Mouse (Mus musculus) v-Abl transformed pro-B cells (cell line): ENCODE data around the gene Mylk3.

Experiments
- in situ Hi-C, 2 experiments: fragments of 400-800 bp; cut with MboI; formaldehyde crosslinking; loops; one replicate each; pipeline ENCODE4 v1.15.1; 2025; ENCODE audit not compliant: unreplicated experiment in 2 of 2

Mylk3 gene

DNA sequence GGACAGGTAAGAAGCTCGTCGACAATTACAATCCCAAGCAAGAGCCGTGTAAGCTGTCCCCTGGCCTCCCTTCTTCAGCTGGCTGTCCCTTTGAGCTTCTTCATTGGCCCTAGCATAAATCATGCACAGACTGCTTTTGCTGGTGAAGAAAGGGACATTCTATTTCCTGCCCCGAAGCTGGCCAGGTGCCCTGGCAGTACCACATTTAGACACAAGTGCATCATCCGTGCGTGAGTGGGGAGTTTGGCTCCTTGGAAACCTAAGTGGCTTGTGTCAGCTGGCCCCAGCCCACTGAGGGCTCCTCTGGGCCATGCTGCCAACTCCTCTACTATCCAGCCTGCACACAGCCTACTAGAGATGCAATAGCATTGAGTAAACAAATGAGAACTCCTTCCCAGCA lies at the start of gene Mylk3:
Mylk3 (minus strand) TSS at position 141 of the 400 bp plus-strand sequence.
- in situ Hi-C loops: no loop called here

DNA sequence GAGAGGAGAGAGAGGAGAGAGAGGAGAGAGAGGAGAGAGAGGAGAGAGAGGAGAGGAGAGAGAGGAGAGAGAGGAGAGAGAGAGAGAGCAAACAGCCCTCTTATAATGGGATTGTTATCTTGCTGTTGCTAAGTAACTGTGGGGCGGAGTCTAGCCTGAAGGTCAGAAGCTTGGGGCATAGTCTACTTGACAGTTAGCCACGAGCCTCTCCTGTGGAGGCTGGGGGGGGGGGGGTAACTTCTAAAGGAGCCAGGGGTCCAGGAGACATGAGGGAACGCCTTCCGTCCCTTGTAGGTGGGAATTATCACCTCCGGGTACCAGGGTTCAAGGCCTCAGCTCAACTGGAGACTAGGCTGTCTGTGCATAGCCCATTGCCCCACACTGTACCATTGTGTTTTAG lies 49.6 kb upstream of the Mylk3 start:
- in situ Hi-C loops: loop anchor here in 1 of 2 experiments (25.0 kb wide), 1 partner anchor 1477 kb away; no protein-coding TSS in a partner anchor

DNA sequence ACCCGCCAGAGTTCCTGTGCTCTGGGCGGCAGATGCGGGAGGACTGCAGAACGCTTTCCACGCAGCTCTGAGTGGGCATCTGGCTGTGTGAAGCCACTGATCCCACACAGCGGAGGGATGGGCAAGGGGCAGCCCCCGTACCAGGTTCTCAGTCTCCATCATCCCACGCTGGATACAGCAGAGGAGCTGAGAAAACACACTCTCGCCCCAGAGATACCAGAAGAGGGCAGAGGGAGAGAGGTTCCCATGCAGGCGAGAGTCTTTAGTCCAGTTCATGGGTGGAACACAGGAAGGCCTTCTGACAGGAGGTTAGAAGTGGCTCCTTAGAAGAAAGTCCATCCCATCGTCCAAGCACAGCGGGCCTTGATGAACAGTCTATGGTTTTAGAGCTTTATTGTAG lies 48.7 kb upstream of the Mylk3 start:
- in situ Hi-C loops: loop anchor here in 1 of 2 experiments (25.0 kb wide), 1 partner anchor 1477 kb away; no protein-coding TSS in a partner anchor

DNA sequence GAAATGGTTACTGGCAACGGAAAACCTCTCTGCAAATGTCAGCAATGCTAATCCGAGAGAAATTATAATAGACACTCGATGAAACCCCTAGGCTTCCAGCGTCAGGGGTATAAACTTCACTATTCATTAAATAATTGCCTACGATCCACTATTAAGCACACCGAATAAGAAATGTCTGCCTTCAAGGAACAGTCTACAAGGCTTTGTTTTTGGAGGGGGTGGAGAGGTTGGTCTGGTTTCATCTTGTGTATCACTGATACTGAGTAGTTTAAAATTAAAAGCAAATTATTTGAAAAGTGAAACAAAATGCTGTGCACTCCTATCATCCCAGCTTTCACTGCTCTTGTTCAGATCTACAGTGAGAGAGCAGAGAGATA lies 46.9 kb upstream of the Mylk3 start:
- in situ Hi-C loops: loop anchor here in 1 of 2 experiments (25.0 kb wide), 1 partner anchor 1479 kb away; no protein-coding TSS in a partner anchor

DNA sequence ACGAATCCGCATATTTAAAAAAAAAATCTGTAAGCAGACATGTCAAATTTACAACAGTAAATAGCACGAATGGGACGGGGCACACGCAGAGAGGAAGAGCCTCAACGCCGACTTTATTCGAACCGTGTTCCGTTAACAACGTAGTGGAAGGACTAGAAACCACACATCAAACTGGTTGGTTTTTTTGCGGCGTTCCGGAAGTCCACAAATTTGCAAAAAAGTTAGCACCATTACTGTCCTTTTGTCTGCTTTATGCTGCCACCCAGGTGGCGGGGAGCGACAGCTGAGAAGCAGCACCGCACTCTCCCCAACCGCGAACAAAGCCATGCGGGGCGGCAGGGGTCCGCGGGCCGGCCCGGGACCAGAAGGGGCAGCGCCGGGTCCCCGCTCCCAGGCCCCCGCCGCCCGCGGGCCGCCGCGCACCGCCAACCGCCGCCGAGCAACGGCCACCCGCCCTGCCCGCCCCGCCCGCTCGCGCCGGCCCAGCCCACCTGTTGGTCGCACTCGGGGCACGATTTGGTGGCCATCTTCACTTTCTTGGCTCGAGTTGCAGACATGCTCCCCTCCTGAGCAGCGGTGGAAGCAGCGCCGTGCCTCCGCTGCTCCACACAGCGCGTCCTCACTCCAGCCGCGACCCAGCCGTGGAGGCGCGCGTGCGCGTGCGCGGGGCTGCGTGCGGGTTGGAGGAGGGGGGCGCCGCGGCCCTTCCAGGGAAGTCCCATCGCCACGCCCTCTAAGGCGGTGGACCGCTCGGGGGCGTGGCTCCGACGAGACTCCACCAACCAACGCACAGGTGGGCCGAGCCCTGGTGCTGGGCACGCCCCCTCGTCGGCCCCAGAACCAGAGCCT lies 46.2 kb upstream of the Mylk3 start, which contains the start of gene 4921524J17Rik:
4921524J17Rik (minus strand) TSS at position 666 of the 849 bp plus-strand sequence.
- in situ Hi-C loops: loop anchor here in 1 of 2 experiments (25.0 kb wide), 1 partner anchor 1480 kb away; no protein-coding TSS in a partner anchor

DNA sequence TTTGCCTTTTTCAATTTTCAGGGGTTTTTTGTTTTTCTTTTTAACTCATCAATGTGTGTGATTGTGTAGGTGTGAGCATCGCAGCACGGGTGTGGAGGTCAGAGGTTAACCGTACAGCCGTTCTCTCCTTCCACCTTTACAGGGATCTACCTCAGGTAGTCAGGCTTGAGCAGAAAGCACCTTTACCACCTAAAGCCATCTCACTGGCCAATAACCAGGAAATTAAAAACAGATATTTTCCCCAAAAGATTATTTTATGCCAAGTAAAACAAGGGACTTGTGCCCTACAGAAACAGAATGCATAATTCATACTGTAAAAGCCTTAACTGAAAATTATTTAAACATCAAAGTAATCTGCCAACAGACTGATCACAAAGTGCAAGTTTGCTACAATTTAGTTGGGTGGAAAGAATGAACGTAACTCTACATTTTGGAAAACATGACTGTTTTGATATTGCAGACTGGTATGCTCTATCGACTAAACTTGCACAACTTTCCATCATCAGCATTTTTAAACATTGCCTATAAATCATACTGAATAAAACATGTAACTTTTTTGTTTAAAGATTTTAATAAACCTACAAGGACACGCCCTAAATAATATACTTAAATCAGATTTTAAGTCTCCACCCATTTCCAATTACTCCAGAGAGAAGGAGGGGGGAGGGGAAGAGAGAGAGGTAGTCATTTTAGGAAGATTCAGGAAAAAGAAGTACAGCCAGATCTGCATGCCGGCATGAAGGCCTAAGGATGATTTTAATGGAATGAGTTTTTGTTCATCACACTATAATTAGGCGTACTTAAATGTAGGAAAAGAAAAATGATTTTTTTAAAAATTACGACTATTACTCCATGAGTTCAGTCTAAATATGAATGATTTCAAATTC lies 45.4 kb upstream of the Mylk3 start:
- in situ Hi-C loops: loop anchor here in 1 of 2 experiments (25.0 kb wide), 1 partner anchor 1481 kb away; no protein-coding TSS in a partner anchor

DNA sequence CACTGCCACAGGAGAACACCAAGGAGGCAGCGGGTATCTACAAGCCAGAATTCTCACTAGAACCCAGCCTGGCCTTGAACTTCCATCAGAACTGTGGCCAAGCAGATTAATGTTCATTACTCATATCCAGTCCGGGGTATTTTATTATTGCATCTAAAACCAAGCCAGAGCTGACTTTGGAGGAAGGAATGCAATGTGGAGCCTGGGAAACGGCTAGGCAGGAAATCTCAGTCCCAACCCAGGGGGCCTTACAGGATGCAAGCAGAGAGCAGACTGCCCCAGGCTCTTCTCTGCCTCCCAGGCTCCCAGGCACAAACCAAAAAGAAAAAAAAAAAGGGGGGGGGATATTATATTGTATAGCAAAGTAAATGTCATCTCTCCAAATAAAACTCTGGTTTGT lies 44.7 kb upstream of the Mylk3 start:
- in situ Hi-C loops: loop anchor here in 1 of 2 experiments (25.0 kb wide), 1 partner anchor 1482 kb away; no protein-coding TSS in a partner anchor

DNA sequence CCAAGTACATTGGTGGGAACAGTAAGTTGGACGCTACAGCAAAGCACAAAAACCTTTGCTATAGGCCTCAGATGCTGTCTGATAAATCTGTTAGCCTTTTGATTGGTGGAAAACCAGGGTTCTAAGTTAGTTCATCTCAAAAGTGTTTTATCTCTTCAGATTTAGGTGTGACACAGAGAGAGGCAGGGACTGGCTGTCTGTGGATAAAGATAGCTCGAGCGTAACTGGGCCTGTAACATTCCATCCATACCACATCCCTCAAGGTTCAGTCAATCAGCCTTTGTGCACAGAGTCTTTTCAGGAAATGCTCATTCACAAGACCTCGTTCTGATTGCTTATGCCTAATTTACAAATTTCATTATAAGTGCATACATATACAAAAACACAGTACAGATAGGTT lies 43.1 kb upstream of the Mylk3 start:
- in situ Hi-C loops: loop anchor here (10.0 to 25.0 kb wide), 2 partner anchors 354 to 1483 kb away; partner anchors contain the start of gene Dhps (in 1 of the 2)

DNA sequence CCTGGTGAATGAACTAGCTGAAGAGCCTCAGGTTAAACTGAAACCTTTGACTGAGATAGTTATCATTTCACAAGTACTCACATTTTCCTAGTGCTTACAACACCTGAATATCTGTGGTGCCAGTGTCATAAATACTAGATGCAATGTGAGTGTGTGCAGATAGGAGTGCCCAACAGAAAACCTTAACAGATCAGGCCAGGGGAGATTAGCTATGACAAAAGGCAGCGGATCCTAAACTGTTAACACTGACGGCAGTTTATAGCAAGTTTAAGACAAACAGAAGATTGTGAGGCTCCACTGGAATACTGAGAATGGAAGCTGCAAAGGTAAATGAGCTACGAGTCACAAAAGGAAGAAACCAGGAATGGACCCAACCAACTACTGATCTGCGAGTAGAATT lies 40.9 kb upstream of the Mylk3 start:
- in situ Hi-C loops: loop anchor here (10.0 to 25.0 kb wide), 2 partner anchors 352 to 1485 kb away; partner anchors contain the start of gene Dhps (in 1 of the 2)

DNA sequence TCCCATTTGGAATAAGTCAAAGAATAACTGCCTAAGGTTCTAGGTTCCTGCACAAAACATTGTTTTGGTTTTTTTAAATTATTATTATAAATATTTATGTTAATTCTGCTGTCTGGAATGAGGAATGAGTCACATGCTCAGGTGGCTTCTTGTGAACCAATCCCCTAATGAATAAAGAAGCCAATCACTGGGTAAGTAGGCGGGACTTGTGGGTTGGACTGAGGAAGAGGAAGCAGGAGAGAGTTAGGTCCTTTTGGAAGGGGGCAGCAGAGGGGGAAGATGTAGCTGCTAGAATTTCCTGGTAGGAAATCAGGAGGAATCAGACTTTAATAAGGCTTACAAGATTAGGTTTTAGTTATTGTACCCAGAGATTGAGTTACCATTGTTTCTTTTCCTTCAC lies 35.2 kb upstream of the Mylk3 start:
- in situ Hi-C loops: loop anchor here (10.0 to 25.0 kb wide), 3 partner anchors 334 to 434 kb away; partner anchors contain the start of genes Dhps (in 1 of the 2), Hook2 (in 1 of the 2), Junb (in 1 of the 2) and Man2b1 (in 1 of the 2)

DNA sequence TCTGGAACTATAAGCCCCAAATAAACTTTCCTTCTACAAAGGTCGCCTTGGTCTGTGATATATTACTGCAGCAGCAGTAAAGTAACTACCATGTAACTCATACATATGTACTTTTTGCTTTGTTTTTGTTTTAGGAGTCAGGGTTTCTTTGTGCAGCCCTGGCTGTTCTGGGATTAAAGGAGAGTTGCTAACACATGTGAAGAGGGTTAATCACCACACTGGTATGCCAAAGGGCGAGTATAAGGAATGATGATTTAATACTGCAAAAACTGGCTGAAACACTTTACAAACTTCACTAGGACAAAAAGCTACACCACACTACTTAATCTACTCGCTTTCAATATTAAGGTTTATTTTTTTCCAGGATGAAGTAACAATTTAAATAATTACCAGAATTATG lies 22.4 kb upstream of the Mylk3 start:
- in situ Hi-C loops: loop anchor here (10.0 to 25.0 kb wide), 3 partner anchors 321 to 434 kb away; partner anchors contain the start of genes Junb (in 2 of the 2), Hook2 (in 1 of the 2), Man2b1 (in 1 of the 2) and Wdr83 (in 1 of the 2)

DNA sequence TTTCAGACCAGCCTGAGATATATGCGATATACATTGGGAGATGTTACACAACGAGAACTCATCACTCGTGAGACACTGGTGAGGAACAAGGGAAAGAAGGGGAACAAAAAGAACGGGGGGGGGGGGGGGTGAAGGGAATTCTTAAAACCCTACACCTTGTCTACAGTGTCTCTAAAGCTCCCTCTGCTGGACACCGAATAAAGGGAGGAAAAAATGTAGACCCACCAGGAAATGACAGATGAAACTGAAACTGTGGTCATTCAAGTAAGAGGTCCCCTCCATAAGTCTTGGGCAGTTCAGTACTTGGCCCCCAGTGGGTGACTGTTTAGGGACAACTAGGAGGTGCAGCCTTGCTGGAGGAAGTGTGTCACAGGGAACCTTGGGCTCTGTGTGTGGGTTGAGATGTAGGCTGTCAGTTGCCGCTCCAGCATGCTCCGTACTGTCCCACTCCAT lies 21.9 kb upstream of the Mylk3 start:
- in situ Hi-C loops: loop anchor here (10.0 to 25.0 kb wide), 3 partner anchors 321 to 433 kb away; partner anchors contain the start of genes Junb (in 2 of the 2), Hook2 (in 1 of the 2), Man2b1 (in 1 of the 2) and Wdr83 (in 1 of the 2)

DNA sequence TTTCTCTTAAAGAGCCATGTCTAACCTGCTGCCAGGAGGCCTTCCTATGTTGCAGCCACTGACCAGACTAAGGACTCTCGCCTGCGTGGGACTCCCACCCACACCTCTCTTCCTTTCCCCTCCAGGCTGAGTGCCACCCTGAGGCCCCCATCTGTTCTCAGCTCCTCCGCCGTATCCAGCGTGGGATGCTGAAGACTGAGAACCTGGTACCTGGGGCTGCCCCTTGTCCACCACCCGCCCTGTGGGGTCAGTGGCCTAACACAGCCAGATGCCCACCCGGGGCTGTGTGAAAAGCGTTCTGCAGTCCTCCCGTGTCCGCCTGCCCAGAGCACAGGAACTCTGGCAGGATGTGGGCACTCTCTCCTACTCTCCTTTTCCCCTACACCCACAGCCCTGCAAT lies 19.8 kb upstream of the Mylk3 start:
- in situ Hi-C loops: loop anchor here (10.0 to 25.0 kb wide), 3 partner anchors 319 to 431 kb away; partner anchors contain the start of genes Junb (in 2 of the 2), Hook2 (in 1 of the 2), Man2b1 (in 1 of the 2) and Wdr83 (in 1 of the 2)

DNA sequence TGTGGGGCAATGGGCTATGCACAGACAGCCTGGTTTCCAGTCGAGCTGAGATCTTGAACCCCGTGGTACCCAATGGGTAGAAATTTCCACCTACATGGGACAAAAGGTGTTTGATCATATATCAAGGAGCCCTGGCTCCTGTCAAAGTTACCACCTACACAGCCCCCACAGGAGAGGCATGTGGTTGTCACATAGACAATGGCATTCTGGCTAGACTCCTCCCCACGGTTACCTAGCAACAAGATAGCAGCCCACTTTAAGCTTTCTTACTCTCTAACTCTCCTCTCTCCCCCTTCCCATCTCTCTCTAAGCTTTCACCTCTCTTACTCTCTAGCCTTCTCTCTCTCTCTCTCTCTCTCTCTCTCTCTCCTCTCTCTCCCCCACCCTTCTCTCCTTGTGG lies 19.3 kb upstream of the Mylk3 start:
- in situ Hi-C loops: loop anchor here (10.0 to 25.0 kb wide), 3 partner anchors 318 to 431 kb away; partner anchors contain the start of genes Junb (in 2 of the 2), Hook2 (in 1 of the 2), Man2b1 (in 1 of the 2) and Wdr83 (in 1 of the 2)

DNA sequence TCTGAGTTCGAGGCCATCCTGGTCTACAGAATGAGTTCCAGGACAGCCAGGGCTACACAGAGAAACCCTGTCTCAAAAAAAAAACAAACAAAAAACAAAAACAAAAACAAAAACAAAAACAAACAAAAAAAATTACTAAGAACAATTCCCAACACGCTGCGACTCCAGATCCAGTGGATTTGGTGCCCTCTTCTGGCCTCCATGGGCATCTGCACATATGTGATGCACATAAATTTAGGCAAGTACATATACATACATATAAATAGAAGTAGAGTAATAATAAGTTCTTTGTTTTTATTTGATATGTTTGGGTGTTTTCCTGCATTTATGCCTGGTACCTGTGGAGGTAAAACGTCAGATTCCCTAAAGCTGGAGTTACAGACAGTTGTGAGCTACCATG lies 12.4 kb upstream of the Mylk3 start:
- in situ Hi-C loops: no loop called here

DNA sequence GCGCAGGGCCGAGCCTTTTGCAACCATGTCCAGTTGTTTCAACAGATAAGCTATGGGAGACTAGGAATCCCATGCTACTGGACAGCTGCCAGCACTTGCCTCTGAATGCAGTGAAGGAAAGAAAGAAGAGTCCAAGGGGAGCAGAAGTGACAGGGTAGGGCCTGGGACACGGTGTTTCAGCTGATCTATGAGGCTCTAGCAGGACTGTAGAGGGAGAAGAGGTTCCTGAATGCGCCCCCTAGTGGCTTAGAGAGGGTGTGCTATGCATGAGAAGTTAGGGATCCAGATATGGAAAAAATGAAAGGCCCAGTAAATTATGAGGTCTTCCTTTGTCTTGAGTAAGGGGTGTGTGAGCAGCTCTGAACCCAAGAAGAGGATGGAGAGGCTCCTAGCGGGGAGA lies 11.4 kb upstream of the Mylk3 start:
- in situ Hi-C loops: no loop called here

DNA sequence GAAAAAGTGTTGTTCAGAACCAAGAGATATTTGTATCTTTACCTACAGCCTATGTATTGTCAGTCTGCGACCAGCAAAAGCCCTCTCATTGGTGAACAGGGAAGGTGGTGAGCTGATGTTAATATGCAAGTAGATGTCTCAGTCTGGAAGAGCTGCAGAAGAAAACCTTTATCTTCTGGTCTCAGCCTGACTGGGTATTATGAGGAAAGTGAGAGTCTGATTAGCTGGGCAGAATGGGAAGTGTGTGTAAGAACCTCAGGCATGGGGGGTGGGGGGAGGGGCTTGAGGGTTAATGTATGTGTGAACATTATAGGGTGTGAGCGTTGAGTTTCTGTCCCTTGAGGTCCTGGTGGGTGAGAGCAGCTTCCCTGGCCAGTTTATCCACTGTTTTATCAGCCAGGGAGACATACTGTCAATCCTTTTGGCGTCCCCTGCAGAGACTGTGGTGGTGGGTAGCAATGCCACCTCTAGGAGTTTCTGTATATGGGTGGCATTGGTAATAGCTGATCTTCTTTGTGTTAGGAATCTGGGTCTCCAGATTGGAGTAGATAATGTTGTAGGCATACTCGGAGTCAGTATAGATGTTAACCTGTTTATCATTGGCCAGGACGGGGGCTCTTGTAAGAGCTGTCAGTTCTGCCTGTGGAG lies 10.4 kb upstream of the Mylk3 start:
- in situ Hi-C loops: no loop called here

DNA sequence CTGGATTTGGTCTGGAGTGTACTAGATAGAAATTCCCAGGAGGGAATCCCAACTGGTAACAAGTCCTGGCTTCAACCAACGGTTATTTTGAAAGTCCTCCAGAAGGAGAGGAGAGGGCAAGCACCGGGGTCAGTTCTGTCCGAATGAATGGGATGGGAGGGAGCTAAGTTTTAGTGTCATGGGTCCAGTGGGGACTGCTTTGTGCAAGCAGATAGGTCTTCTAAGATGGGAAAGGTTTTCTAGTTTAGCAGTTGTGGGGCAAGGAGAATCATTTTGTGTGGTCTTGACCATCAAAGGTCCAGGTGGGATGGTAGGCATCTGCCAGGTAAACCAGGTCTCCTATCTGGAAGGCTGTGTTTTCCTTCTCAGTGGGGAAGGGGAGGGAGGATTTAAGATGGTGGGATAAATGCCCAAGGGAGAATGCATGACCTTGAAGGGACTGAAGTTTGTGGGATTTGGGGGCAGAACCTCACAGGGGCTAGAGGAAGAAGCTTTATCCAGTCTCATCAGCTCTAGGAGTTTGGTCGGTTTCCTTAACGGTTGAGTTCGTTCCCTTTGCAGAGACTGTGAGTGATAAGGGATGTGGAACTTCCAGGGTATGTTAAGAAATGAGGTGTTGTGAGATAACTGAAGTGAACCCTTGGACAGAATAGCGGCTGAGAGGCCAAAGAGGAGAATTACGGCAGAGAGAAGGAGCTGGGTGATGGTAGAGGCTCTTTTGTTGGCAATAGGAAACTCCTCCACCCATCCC lies 9.7 kb upstream of the Mylk3 start:
- in situ Hi-C loops: no loop called here

DNA sequence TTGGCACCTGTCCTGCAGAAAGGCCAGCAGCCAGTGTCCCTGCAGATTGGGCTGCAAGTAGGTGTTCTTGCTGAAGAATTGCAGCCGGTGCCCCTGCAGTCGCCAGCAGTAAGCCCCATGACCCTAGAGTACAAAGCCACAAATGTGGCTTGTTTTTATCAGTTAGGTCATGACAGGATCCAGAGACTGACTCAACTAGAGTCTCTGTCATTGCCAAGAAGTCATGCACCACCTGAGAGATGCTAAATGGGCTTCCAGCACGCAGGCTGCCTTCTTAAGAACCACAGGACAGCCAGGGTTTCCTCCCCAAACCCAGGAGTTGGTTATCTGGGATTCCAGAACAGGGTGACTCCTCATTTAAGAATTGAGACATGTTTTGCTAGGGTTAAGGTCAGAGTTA lies 8.9 kb upstream of the Mylk3 start:
- in situ Hi-C loops: no loop called here
